Mouse (Mus musculus) limb, embryonic 12.5 days (tissue): ENCODE measurements around the gene Ylpm1. TPM values are rescaled to one million over a fixed set of nuclear protein-coding genes. Genes with fewer than 3 reads are reported as not detected.

Experiments
- ATAC-seq: fragments of 200-750 bp; cut with Nextera tagmentation; 2 replicates; pipeline ENCODE4 v1.8.0; 2017; ENCODE audit warnings: low read depth, moderate TSS enrichment; ENCODE audit not compliant: insufficient number of reproducible peaks, insufficient read depth, low FRiP score, low TSS enrichment
- H3K27ac ChIP-seq: fragments of 300-500 bp; sonication (generic); 2 replicates; pipeline ENCODE4 v1.5.1; 2016; ENCODE audit warnings: mild to moderate bottlenecking, moderate library complexity
- H3K27me3 ChIP-seq: fragments of 300-500 bp; sonication (generic); 2 replicates; pipeline ENCODE4 v1.6.1; 2016; ENCODE audit warnings: mild to moderate bottlenecking, moderate library complexity
- H3K36me3 ChIP-seq: fragments of 300-500 bp; sonication (generic); 2 replicates; pipeline ENCODE4 v1.6.1; 2016; ENCODE audit warnings: mild to moderate bottlenecking, moderate library complexity
- H3K4me1 ChIP-seq: fragments of 300-500 bp; sonication (generic); replicated peaks from 2 replicates; pipeline ENCODE4 v1.6.1; 2016
- H3K4me2 ChIP-seq: fragments of 300-500 bp; sonication (generic); 2 replicates; pipeline ENCODE4 v1.6.1; 2016; ENCODE audit warnings: mild to moderate bottlenecking, moderate library complexity
- H3K4me3 ChIP-seq: fragments of 300-500 bp; sonication (generic); replicated peaks from 2 replicates; pipeline ENCODE4 v1.5.1; 2016; ENCODE audit warnings: mild to moderate bottlenecking
- H3K9ac ChIP-seq: fragments of 300-500 bp; sonication (generic); replicated peaks from 2 replicates; pipeline ENCODE4 v1.6.1; 2016; ENCODE audit warnings: mild to moderate bottlenecking, moderate library complexity
- H3K9me3 ChIP-seq: fragments of 300-500 bp; sonication (generic); 2 replicates; pipeline ENCODE4 v1.6.1; 2016; ENCODE audit warnings: mild to moderate bottlenecking, moderate library complexity
- WGBS: fragments of 180-500 bp; shearing (Covaris S2); methylation state at CpG from one replicate; pipeline ENCODE4 v1.1.7; 2016; 5-methylcytosine and 5-hydroxymethylcytosine counted together
- polyA plus RNA-seq: library from polyadenylated mRNA; unstranded; fragments of >200 nt; fragmentation: Nextera tagmentation; extraction: Ambion mirVana; gene quantifications from 2 replicates; pipeline ENCODE4 v1.2.1, GENCODE M21; 2016

Gene Ylpm1
- polyA plus RNA-seq, 1 experiment from 2014 or later = 40.0 TPM

DNA sequence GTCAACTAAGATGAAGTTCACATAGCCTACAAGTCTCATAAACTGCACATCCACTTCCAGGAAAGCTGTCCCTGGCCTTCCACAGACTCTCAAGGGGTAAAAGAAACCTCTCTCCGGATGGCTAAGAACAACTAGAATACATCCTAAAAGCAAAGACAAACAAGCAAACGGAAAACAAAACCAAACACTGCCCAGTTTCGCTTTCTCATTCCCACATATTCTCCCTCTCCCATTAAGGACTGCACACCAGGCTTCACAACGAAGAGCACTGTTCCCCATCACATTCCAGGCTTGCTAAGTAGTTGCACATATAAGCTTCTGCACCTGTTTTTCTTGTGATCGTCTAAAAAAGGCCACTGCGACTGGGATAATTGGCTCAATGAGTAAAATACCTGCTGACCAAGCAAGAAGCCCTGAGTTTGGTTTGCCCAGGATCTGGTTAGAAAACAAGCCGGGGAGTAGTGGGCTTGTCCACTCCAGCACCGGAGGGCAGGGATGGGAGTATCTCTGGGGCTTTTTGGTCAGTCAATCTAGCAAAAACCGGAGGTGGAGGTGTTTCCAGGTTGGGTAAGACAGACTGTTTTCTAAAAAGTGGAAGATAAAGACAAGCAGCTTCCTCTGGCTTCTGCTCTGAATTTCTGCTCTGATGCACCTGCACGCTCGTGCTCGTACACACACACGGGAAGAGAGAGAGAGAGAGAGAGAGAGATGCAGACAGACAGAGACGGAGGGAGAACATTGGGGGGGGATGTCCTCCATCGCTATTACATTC is 26.3 kb upstream of the Ylpm1 start:
- Histone ChIP-seq H3K36me3 (peaks cover 25% of the 10 kb centered on the region), H3K27ac (no peak overlapping the region), H3K4me2 (peak overlapping the region; percentile 95), H3K4me1 (peaks cover 13% of the 10 kb centered on the region), H3K4me3 (peak overlapping the region; percentile 86), H3K9me3 (no peaks in the 10 kb centered on the region), H3K9ac (peak overlapping the region; percentile 79), H3K27me3 (no peaks in the 10 kb centered on the region)
- WGBS = 30% methylated on average over 15 of the region's 15 CpGs
- no peak for ATAC-seq

DNA sequence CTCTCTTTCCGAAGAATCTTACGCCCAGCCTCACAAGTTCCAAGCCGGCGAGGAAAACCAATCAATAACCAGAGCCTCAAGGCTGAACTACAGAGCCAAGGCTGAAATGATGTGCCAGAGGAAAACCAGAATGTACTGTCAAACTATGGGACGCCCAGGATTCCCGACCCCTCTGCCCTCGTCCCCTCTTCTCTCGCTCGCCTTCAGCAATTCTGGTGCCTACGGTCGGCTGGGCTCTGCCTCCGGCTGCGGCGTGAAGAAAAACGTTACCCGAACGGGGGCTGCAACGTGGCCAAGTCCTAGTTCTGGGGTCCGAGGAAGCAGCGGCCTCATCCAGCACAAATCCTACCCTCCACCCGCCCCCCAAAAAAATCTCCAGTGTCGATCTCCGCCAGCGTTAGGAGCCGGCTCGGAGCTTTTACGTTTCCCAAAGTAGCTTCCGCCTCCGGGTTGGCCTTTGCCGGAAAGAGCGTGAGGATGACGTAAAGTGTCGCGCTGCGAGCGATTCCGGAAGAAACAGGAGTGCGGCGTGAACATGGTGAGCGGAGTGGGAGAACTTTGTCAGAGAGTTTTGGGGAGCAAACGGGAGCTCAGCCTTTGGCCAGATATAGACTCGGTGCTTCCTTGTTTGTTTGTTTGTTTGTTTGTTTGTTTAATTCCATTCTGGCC is 25.6 kb upstream of the Ylpm1 start, which contains the start of the genes Fcf1 and Arel1:
Gene Fcf1, plus strand, starts transcription at position 470 of the 669 bp plus-strand sequence.
Gene Arel1, minus strand, starts transcription at position 473 of the 669 bp plus-strand sequence.
- Histone ChIP-seq H3K4me2 (peak within 1 kb of the TSS; percentile 95), H3K27ac (no peak within 1 kb of the TSS), H3K9ac (peak within 1 kb of the TSS; percentile 79), H3K4me3 (peak within 1 kb of the TSS; percentile 86), H3K27me3 (no peaks in the 10 kb centered on the region), H3K4me1 (peaks cover 13% of the 10 kb centered on the region), H3K9me3 (no peaks in the 10 kb centered on the region), H3K36me3 (peaks cover 28% of the 10 kb centered on the region)
- WGBS = under 1% methylated on average over 42 of the region's 42 CpGs
- no peak for ATAC-seq

DNA sequence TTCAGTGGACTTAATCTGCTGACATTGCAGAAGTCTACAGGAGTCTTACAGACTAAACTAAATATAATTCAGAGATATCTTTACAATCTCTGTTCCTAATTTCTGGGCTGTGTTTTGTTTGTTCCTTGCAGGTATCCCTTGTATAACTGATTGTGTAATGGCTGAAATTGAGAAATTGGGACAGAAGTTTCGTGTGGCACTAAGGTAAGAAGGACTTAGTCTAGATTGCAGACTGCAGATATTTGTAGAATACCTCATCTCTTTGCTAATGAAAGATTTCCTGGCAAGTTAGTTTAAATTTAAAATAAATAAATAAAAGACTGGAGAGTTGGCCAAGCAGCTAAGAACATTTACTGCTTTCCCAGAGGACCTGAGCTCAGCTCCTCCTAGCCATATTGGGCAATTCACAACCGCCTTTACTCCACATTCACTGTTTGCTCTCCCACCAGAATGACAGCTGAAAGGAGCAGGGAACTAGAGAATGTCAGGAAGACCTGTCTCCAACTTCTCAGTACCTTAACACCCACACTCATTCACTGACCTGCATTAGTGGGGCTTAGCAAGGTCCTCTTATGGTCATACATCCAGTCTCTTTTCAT is 16.8 kb upstream of the Ylpm1 start:
- no peak for ATAC-seq
- no peaks in the 10 kb centered on the region for H3K27me3 ChIP-seq
- no peak overlapping the region for H3K4me3 ChIP-seq
- 87% methylated on average over 2 of the region's 2 CpGs for WGBS
- no peak overlapping the region for H3K4me2 ChIP-seq
- no peak overlapping the region for H3K27ac ChIP-seq
- no peaks in the 10 kb centered on the region for H3K9me3 ChIP-seq
- H3K4me1 ChIP-seq = no peaks in the 10 kb centered on the region
- peaks cover 93% of the 10 kb centered on the region for H3K36me3 ChIP-seq
- H3K9ac ChIP-seq = no peak overlapping the region

DNA sequence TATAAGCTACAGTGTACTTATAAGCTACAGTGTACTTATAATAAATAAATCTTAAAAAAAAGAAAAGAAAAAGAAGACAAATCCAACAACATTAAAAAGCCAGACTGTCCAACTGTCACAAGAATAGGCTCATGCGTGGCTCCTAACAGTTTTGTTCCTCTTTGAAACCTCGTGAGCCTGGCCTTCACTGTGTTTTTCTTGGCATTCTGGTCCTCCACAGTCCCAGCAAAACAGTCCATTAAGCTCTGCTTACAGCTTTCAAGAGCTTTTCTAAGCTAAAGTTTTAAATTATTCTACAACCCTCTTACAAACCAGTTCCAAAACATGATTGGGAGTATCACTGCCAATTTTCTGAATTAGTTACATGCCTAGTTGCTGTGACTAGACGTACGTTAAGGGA is 6.7 kb upstream of the Ylpm1 start:
- Histone ChIP-seq H3K4me1 (no peaks in the 10 kb centered on the region), H3K27me3 (0 out of 2 replicates have a peak, but pooled peaks cover 3% of the 10 kb centered on the region), H3K4me3 (no peak overlapping the region), H3K4me2 (no peak overlapping the region), H3K9me3 (no peaks in the 10 kb centered on the region), H3K27ac (no peak overlapping the region), H3K36me3 (peaks cover 4% of the 10 kb centered on the region), H3K9ac (no peak overlapping the region)
- no peak for ATAC-seq
- WGBS = 80% methylated on average over 4 of the region's 4 CpGs

DNA sequence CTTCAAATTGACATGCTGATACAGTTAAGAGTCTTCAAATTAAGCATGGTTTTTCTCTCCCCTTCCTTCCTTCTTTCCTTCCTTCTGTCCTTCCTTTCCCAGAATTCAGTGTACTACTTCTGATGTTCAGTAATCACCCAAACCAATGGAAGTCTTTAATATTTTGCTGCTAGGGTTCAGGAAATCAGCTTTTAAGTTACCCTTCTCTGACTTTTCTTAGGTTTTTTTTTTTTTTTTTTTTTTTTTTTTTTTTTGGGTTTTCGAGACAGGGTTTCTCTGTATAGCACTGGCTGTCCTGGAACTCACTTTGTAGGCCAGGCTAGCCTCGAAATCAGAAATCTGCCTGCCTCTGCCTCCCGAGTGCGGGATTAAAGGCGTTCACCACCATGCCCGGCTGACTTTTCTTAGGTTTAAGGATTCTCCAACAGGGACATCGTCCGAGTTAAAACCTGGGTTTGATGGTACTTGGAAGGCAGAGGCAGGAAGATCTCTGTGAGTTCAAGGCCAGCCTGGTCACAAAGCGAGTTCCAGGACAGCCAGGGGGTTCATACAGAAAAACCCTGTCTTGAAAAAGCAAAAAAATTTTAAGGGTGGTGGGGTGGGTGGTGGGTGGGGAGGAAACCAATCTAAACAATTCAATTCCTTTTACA is 884 bp upstream of the Ylpm1 start:
- no peak overlapping the region for H3K27ac ChIP-seq
- H3K4me2 ChIP-seq = peak overlapping the region; percentile 45
- H3K4me3 ChIP-seq = peak overlapping the region; percentile 94

DNA sequence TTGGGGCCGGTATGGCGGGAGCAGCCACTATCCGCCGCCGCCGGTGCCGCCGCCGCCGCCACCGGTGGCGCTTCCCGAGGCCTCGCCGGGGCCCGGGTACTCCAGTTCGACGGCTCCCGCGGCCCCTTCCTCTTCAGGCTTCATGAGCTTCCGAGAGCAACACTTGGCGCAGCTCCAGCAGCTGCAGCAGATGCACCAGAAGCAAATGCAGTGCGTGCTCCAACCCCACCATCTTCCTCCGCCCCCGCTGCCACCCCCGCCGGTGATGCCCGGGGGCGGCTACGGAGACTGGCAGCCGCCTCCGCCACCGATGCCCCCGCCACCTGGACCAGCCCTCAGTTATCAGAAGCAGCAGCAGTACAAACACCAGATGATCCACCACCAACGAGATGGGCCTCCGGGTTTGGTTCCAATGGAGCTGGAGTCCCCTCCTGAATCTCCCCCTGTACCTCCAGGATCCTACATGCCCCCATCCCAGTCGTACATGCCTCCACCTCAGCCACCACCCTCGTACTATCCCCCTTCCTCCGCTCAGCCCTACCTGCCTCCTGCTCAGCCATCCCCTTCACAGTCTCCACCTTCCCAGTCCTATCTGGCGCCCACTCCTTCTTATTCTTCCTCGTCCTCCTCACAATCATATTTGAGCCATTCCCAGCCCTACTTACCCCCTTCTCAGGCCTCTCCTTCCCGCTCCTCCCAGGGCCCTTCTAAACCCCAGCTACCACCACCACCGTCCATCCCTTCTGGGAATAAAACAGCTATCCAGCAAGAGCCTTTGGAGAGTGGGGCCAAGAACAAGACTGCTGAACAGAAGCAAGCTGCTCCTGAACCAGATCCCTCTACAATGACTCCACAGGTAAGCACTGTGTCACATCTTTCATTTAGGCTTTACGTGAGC is 629 bp downstream of the Ylpm1 start:
- H3K36me3 ChIP-seq = peaks cover 11% of the 10 kb centered on the region; the same call in 1 of the 2 replicates
- ATAC-seq = peak; percentile 70
- under 1% methylated on average over 44 of the region's 44 CpGs for WGBS
- H3K4me3 ChIP-seq = peak overlapping the region; percentile 94
- no peaks in the 10 kb centered on the region for H3K27me3 ChIP-seq
- no peaks in the 10 kb centered on the region for H3K9me3 ChIP-seq
- H3K4me2 ChIP-seq = peak overlapping the region; percentile 98
- peaks cover 21% of the 10 kb centered on the region for H3K4me1 ChIP-seq
- H3K9ac ChIP-seq = peak overlapping the region; percentile 98
- H3K27ac ChIP-seq = peak overlapping the region; percentile 88

More for the DNA sequence above, 884 bp upstream of the Ylpm1 start:
- peaks cover 21% of the 10 kb centered on the region for H3K4me1 ChIP-seq
- no peaks in the 10 kb centered on the region for H3K9me3 ChIP-seq
- H3K36me3 ChIP-seq = peaks cover 9% of the 10 kb centered on the region; the same call in 1 of the 2 replicates
- 0 out of 2 replicates have a peak overlapping the region, but pooled peaks have one; percentile 34 for H3K9ac ChIP-seq
- no peak for ATAC-seq
- no peaks in the 10 kb centered on the region for H3K27me3 ChIP-seq
- 85% methylated on average over 9 of the region's 9 CpGs for WGBS

DNA sequence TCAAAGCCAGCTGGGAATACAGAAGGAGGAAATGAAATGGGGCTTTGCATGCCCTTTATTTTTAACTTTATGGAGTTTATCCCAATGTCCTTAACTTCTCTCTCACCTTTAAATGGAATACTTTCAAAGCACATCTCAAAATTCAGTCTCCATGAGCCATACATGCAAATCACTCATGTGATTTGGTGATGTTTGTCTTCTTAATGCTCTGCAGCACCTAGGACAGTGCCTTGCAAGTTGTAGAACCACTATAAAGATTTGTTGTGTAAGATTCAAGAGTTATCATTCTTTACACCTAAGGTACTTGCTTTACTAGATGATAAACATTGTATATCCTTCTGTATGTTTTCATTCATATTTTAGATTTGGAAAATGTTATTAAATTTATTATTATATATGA is 2.9 kb downstream of the Ylpm1 start:
- Histone ChIP-seq H3K9me3 (peaks cover 7% of the 10 kb centered on the region; the same call in 1 of the 2 replicates), H3K4me1 (peaks cover 21% of the 10 kb centered on the region), H3K36me3 (peaks cover 21% of the 10 kb centered on the region; the same call in 1 of the 2 replicates), H3K27me3 (no peaks in the 10 kb centered on the region), H3K9ac (no peak overlapping the region), H3K4me2 (peak overlapping the region; percentile 98), H3K27ac (no peak overlapping the region), H3K4me3 (peak overlapping the region; percentile 94)
- no peak for ATAC-seq

DNA sequence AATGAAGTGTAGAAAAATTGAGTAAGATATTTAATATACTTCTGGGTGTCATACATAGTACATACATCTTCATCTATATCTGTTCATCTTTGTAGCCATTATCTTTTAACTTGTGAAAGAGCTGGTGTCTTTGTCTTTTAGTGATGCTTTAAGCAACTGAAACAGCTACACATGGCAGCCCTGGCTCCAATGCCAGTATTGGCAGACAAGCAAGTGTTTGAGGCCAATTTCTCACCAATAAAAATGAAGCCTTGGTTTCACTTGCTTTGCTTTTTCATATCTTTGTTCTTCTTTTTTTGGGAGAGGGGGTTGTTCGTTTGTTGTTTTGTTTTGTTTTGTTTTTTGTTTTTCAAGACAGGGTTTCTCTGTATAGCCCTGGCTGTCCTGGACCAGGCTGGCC is 10.1 kb downstream of the Ylpm1 start:
- peaks cover 32% of the 10 kb centered on the region for H3K36me3 ChIP-seq
- peaks cover 10% of the 10 kb centered on the region for H3K9me3 ChIP-seq
- WGBS = 93% methylated on average over 1 of the region's 1 CpGs
- H3K4me1 ChIP-seq = no peaks in the 10 kb centered on the region
- no peak overlapping the region for H3K4me2 ChIP-seq
- H3K27me3 ChIP-seq = no peaks in the 10 kb centered on the region
- no peak overlapping the region for H3K27ac ChIP-seq
- H3K4me3 ChIP-seq = no peak overlapping the region
- no peak overlapping the region for H3K9ac ChIP-seq
- ATAC-seq = no peak

DNA sequence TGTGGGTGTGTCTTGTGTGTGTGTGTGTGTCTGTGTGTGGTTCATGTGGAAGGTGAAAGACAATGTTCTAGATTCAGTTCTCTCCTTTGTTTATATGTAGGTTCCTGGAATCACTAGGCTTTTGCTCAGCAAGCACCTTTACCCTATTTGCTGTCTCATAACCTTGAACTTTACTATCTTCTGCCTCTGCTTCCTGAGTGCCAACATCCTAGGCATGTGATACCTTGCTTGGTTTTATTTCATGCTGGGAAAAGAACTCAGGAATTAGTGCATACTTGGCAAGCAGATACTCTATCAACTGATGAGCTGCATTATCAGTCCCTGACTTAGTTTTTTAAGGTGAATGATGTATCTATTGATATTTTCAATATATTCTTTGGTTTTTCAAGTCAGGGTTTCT is 10.9 kb downstream of the Ylpm1 start:
- Histone ChIP-seq H3K4me3 (no peak overlapping the region), H3K9ac (no peak overlapping the region), H3K27me3 (no peaks in the 10 kb centered on the region), H3K27ac (no peak overlapping the region), H3K36me3 (peaks cover 41% of the 10 kb centered on the region), H3K4me2 (no peak overlapping the region), H3K4me1 (no peaks in the 10 kb centered on the region), H3K9me3 (peaks cover 16% of the 10 kb centered on the region)
- ATAC-seq = no peak

DNA sequence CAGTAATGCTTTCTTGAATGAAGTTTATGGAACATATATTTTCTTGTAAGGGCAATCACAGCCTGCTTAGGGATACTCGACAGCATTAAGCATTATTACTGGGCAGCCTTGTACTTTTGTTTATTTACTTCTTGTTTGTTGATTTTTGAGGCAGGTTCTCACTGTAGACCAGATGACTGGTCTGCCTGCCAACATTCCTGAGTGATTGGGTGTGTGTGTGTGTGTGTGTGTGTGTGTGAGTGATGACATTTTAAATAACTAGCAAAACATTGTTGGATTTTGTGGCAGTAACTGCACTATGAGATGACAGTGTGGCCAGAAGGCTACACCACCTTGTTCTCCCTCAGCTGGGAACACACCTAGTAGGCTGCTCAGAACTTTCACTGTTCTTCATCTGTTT is 13.7 kb downstream of the Ylpm1 start:
- Histone ChIP-seq H3K4me2 (no peak overlapping the region), H3K27ac (no peak overlapping the region), H3K36me3 (peaks cover 52% of the 10 kb centered on the region), H3K4me3 (no peak overlapping the region), H3K9ac (no peak overlapping the region), H3K9me3 (peaks cover 9% of the 10 kb centered on the region; the same call in 1 of the 2 replicates), H3K27me3 (no peaks in the 10 kb centered on the region), H3K4me1 (no peaks in the 10 kb centered on the region)
- no peak for ATAC-seq
- WGBS = 80% methylated on average over 1 of the region's 1 CpGs
